Mouse (Mus musculus) telencephalon, adult 2 months (tissue): Measurements from ENCODE around the gene Lclat1.
"Not testable (repeated sequence)": the region's sequence is repeated elsewhere in the genome, so short reads cannot be mapped to it uniquely, and the experiment has no call there.

Experiments
- DNase-seq: peaks from one replicate; pipeline ENCODE4 v3.0.0-alpha.2; 2011; ENCODE audit warnings: low read depth, low spot score

The Lclat1 gene

GRCm38 (mm10) chr17:73238501-73238900 is 130.7 kb downstream of the Lclat1 start:
- DNase-seq, result no peak

- DNase-seq, result no peak
Observed at GRCm38 (mm10) chr17:73241085-73241848, 133.5 kb downstream of the Lclat1 start.

- DNase-seq, result no peak
Observed at GRCm38 (mm10) chr17:73243676-73244075, 135.9 kb downstream of the Lclat1 start.

GRCm38 (mm10) chr17:73244596-73244995 is 136.8 kb downstream of the Lclat1 start:
- no peak for DNase-seq

GRCm38 (mm10) chr17:73245089-73245684 is 137.4 kb downstream of the Lclat1 start:
- DNase-seq, result no peak

- DNase-seq, result no peak
Observed at GRCm38 (mm10) chr17:73246036-73246435, 138.3 kb downstream of the Lclat1 start.

GRCm38 (mm10) chr17:73246926-73247325 is 139.1 kb downstream of the Lclat1 start:
- no peak for DNase-seq

- DNase-seq, result no peak
Observed at GRCm38 (mm10) chr17:73247758-73248157, 140.0 kb downstream of the Lclat1 start.

- no peak for DNase-seq
Observed at GRCm38 (mm10) chr17:73250488-73251141, 142.8 kb downstream of the Lclat1 start.

- DNase-seq, result no peak
Observed at GRCm38 (mm10) chr17:73251142-73251502, 143.3 kb downstream of the Lclat1 start.

- no peak for DNase-seq
Observed at GRCm38 (mm10) chr17:73251812-73252608, 144.2 kb downstream of the Lclat1 start.

GRCm38 (mm10) chr17:73253291-73253969 is 145.6 kb downstream of the Lclat1 start:
- DNase-seq, result no peak

- DNase-seq, result peak; percentile 80
Observed at GRCm38 (mm10) chr17:73255801-73256200, 148.0 kb downstream of the Lclat1 start.

GRCm38 (mm10) chr17:73258620-73259019 is 150.8 kb downstream of the Lclat1 start:
- DNase-seq, result no peak

GRCm38 (mm10) chr17:73259258-73259657 is 151.5 kb downstream of the Lclat1 start:
- not testable (repeated sequence) for DNase-seq

GRCm38 (mm10) chr17:73262558-73262957 is 154.8 kb downstream of the Lclat1 start:
- no peak for DNase-seq

GRCm38 (mm10) chr17:73263077-73263501 is 155.3 kb downstream of the Lclat1 start:
- DNase-seq, result peak; percentile 95

GRCm38 (mm10) chr17:73270871-73271796 is 163.3 kb downstream of the Lclat1 start:
- no peak for DNase-seq

- DNase-seq, result peak; percentile 96
Observed at GRCm38 (mm10) chr17:73271797-73272600, 164.2 kb downstream of the Lclat1 start.
